Mouse (Mus musculus) urinary bladder, postnatal 36 days (tissue): Measurements from ENCODE around the gene Exoc5.
"Not testable (repeated sequence)": the region's sequence is repeated elsewhere in the genome, so short reads cannot be mapped to it uniquely, and the experiment has no call there.

Experiments
- DNase-seq, 2 experiments: peaks; one replicate each; pipeline ENCODE4 v3.0.0; 2022; ENCODE audit warnings: low spot score in 2 of 2, mixed read lengths in 1 of 2

The Exoc5 gene

GRCm38 (mm10) chr14:49066274-49066823 lies at the start of gene Exoc5:
Gene Exoc5 (minus strand): TSS chr14:49066653.
- DNase-seq = peak; percentile 94 to 97

GRCm38 (mm10) chr14:49091755-49092154 lies 25.3 kb upstream of the Exoc5 start:
- not testable (repeated sequence) for DNase-seq

GRCm38 (mm10) chr14:49091277-49091676 lies 24.8 kb upstream of the Exoc5 start:
- DNase-seq = no peak

- DNase-seq = no peak
These were observed 23.6 kb upstream of the Exoc5 start for GRCm38 (mm10) chr14:49090102-49090501.

- DNase-seq = no peak
These were observed 23.1 kb upstream of the Exoc5 start for GRCm38 (mm10) chr14:49089461-49090058.

GRCm38 (mm10) chr14:49088155-49089048 lies 21.9 kb upstream of the Exoc5 start:
- no peak for DNase-seq

GRCm38 (mm10) chr14:49086522-49086921 lies 20.1 kb upstream of the Exoc5 start:
- no peak for DNase-seq

- no peak for DNase-seq
These were observed 12.4 kb upstream of the Exoc5 start for GRCm38 (mm10) chr14:49078820-49079219.

- no peak for DNase-seq
These were observed 7.9 kb upstream of the Exoc5 start for GRCm38 (mm10) chr14:49074361-49074760.

GRCm38 (mm10) chr14:49073896-49074295 lies 7.4 kb upstream of the Exoc5 start:
- no peak for DNase-seq

- no peak for DNase-seq
These were observed 6.4 kb upstream of the Exoc5 start for GRCm38 (mm10) chr14:49072837-49073236.

- no peak for DNase-seq
These were observed 752 bp downstream of the Exoc5 start, which contains the start of gene Ap5m1 for GRCm38 (mm10) chr14:49065529-49066273. Gene Ap5m1 (plus strand): TSS chr14:49066097.

GRCm38 (mm10) chr14:49063838-49064237 lies 2.6 kb downstream of the Exoc5 start:
- DNase-seq = no peak

GRCm38 (mm10) chr14:49049492-49049891 lies 17.0 kb downstream of the Exoc5 start:
- DNase-seq = no peak

GRCm38 (mm10) chr14:49045610-49046009 lies 20.8 kb downstream of the Exoc5 start:
- DNase-seq = no peak

GRCm38 (mm10) chr14:49028991-49029390 lies 37.5 kb downstream of the Exoc5 start:
- DNase-seq = no peak

GRCm38 (mm10) chr14:49027779-49028368 lies 38.6 kb downstream of the Exoc5 start:
- DNase-seq = no peak

- no peak for DNase-seq
These were observed 39.2 kb downstream of the Exoc5 start for GRCm38 (mm10) chr14:49027040-49027778.

GRCm38 (mm10) chr14:49019765-49020164 lies 46.7 kb downstream of the Exoc5 start:
- DNase-seq = no peak

- no peak for DNase-seq
These were observed 57.9 kb downstream of the Exoc5 start for GRCm38 (mm10) chr14:49008399-49009189.
